Mouse (Mus musculus) intestine, postnatal 0 days (tissue): ENCODE data around the gene Tgif2. TPM values are rescaled to one million over a fixed set of nuclear protein-coding genes. Genes with fewer than 3 reads are reported as not detected.
"Not testable (repeated sequence)": the region's sequence is repeated elsewhere in the genome, so short reads cannot be mapped to it uniquely, and the experiment has no call there.

Experiments used
- ATAC-seq: fragments of 200-750 bp; cut with Nextera tagmentation; 2 replicates; pipeline ENCODE4 v1.8.0; 2017; ENCODE audit warnings: mild to moderate bottlenecking, moderate TSS enrichment, moderate library complexity
- H3K27ac ChIP-seq: fragments of 300-500 bp; sonication (generic); 2 replicates; pipeline ENCODE4 v1.5.1; 2014; ENCODE audit warnings: mild to moderate bottlenecking, low read depth, low read length, moderate library complexity
- H3K27me3 ChIP-seq: fragments of 300-500 bp; sonication (generic); replicated peaks from 2 replicates; pipeline ENCODE4 v1.6.1; 2014; ENCODE audit warnings: low read length, mixed read lengths; ENCODE audit not compliant: control insufficient read depth, insufficient read depth
- H3K36me3 ChIP-seq: fragments of 300-500 bp; sonication (generic); 2 replicates; pipeline ENCODE4 v1.6.1; 2014; ENCODE audit warnings: mild to moderate bottlenecking, moderate library complexity; ENCODE audit not compliant: control insufficient read depth, insufficient read depth
- H3K4me1 ChIP-seq: fragments of 300-500 bp; sonication (generic); replicated peaks from 2 replicates; pipeline ENCODE4 v1.6.1; 2014; ENCODE audit warnings: antibody characterized with exemption, low read length, mixed read lengths; ENCODE audit not compliant: control insufficient read depth, insufficient read depth
- H3K4me2 ChIP-seq: fragments of 300-500 bp; sonication (generic); replicated peaks from 2 replicates; pipeline ENCODE4 v1.6.1; 2014; ENCODE audit warnings: low read depth, mild to moderate bottlenecking, moderate library complexity
- H3K4me3 ChIP-seq: fragments of 300-500 bp; sonication (generic); 2 replicates; pipeline ENCODE4 v1.5.1; 2014; ENCODE audit warnings: low read depth, low read length
- H3K9ac ChIP-seq: fragments of 300-500 bp; sonication (generic); 2 replicates; pipeline ENCODE4 v1.6.1; 2014; ENCODE audit warnings: mild to moderate bottlenecking, low read depth, low read length
- H3K9me3 ChIP-seq: fragments of 300-500 bp; sonication (generic); 2 replicates; pipeline ENCODE4 v1.6.1; 2016; ENCODE audit warnings: mixed run types; ENCODE audit not compliant: control insufficient read depth
- CTCF ChIP-seq: sonication (generic); IDR thresholded peaks from 2 replicates; pipeline ENCODE4 v1.5.1; 2016; ENCODE audit warnings: low read depth, mild to moderate bottlenecking, control low read depth, antibody characterized with exemption, moderate library complexity
- WGBS: fragments of 180-500 bp; shearing (Covaris S2); extraction: QIAGEN DNeasy Blood & Tissue Kit; methylation state at CpG from one replicate; pipeline ENCODE4 v1.1.7; 2014; 5-methylcytosine and 5-hydroxymethylcytosine counted together
- polyA plus RNA-seq: library from polyadenylated mRNA; unstranded; fragments of >200 nt; fragmentation: Nextera tagmentation; extraction: Ambion mirVana; gene quantifications from 2 replicates; pipeline ENCODE4 v1.2.1, GENCODE M21; 2015

The Tgif2 gene
- polyA plus RNA-seq, 1 experiment from 2014 or later, result 7.0 TPM

- peaks cover 16% of the 10 kb centered on the region for H3K36me3 ChIP-seq
- H3K27me3 ChIP-seq, result no peaks in the 10 kb centered on the region
- H3K4me2 ChIP-seq, result no peak overlapping the region
- 59% methylated on average over 5 of the region's 5 CpGs for WGBS
- no peak overlapping the region for H3K4me3 ChIP-seq
- H3K27ac ChIP-seq, result peak overlapping the region; percentile 35
- no peak overlapping the region for H3K9ac ChIP-seq
- TF ChIP-seq CTCF, result no peak
- no peaks in the 10 kb centered on the region for H3K9me3 ChIP-seq
- no peaks in the 10 kb centered on the region for H3K4me1 ChIP-seq
- peak; percentile 77 for ATAC-seq
Measured at GRCm38 (mm10) chr2:156850505-156850904, 10.7 kb downstream of the Tgif2 start.

DNA sequence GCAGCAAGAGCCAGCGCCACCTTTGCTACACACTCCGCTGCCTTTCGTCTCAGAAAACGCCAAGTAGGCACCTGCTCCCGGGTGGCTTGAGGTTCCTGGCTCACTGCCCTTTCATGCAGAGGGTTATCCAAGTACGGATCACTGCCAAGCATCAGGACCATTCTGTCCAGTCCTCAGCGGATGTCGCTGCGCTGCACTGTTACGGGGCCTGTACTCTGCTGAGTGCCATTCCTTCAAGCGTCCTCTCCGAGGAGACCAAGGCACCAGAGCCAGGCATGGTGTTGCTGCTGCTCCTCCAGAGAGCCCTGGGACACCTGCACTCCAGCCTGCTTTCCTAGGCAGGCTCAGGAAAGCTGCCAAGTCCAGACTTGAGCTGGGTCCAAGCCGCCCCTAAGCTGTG is 13.8 kb downstream of the Tgif2 start:
- not testable (repeated sequence) for H3K4me3 ChIP-seq, ATAC-seq, H3K27ac ChIP-seq, H3K4me2 ChIP-seq, H3K9me3 ChIP-seq, H3K27me3 ChIP-seq, H3K9ac ChIP-seq, H3K4me1 ChIP-seq
- peaks cover 17% of the 10 kb centered on the region; the same call in 1 of the 2 replicates for H3K36me3 ChIP-seq
- WGBS, result 87% methylated on average over 7 of the region's 13 CpGs

GRCm38 (mm10) chr2:156853999-156854771 is 14.4 kb downstream of the Tgif2 start:
- not testable (repeated sequence) for H3K4me3 ChIP-seq, H3K27ac ChIP-seq, H3K4me1 ChIP-seq, H3K27me3 ChIP-seq, ATAC-seq, H3K9ac ChIP-seq, H3K4me2 ChIP-seq, H3K9me3 ChIP-seq
- H3K36me3 ChIP-seq, result peaks cover 17% of the 10 kb centered on the region; the same call in 1 of the 2 replicates
- TF ChIP-seq CTCF, result peak; percentile 70
- WGBS, result 48% methylated on average over 13 of the region's 13 CpGs

GRCm38 (mm10) chr2:156856311-156856710 is 16.5 kb downstream of the Tgif2 start:
- TF ChIP-seq CTCF, result no peak
- WGBS, result 91% methylated on average over 1 of the region's 1 CpGs
- no peak overlapping the region for H3K4me3 ChIP-seq

GRCm38 (mm10) chr2:156857385-156857791 is 17.6 kb downstream of the Tgif2 start:
- ATAC-seq, result no peak
- no peaks in the 10 kb centered on the region for H3K27me3 ChIP-seq
- WGBS, result 61% methylated on average over 3 of the region's 3 CpGs
- no peak for TF ChIP-seq CTCF
- 0 out of 2 replicates have a peak, but pooled peaks cover 5% of the 10 kb centered on the region for H3K4me1 ChIP-seq
- H3K9ac ChIP-seq, result no peak overlapping the region
- no peak overlapping the region for H3K4me2 ChIP-seq
- no peaks in the 10 kb centered on the region for H3K9me3 ChIP-seq
- no peak overlapping the region for H3K4me3 ChIP-seq
- H3K27ac ChIP-seq, result no peak overlapping the region
- peaks cover 6% of the 10 kb centered on the region; the same call in 1 of the 2 replicates for H3K36me3 ChIP-seq

More at GRCm38 (mm10) chr2:156856311-156856710, 16.5 kb downstream of the Tgif2 start:
- Histone ChIP-seq H3K27ac (no peak overlapping the region), H3K36me3 (peaks cover 6% of the 10 kb centered on the region; the same call in 1 of the 2 replicates), H3K4me2 (no peak overlapping the region), H3K9ac (no peak overlapping the region), H3K27me3 (no peaks in the 10 kb centered on the region), H3K4me1 (0 out of 2 replicates have a peak, but pooled peaks cover 5% of the 10 kb centered on the region), H3K9me3 (no peaks in the 10 kb centered on the region)
- no peak for ATAC-seq

GRCm38 (mm10) chr2:156857835-156858234 is 18.0 kb downstream of the Tgif2 start, which contains the start of gene 4930518I15Rik:
Gene 4930518I15Rik (minus strand): TSS chr2:156857946.
- Histone ChIP-seq H3K27ac (no peak within 1 kb of the TSS; the same call in 1 of the 2 replicates), H3K9me3 (no peaks in the 10 kb centered on the region), H3K36me3 (peaks cover 6% of the 10 kb centered on the region; the same call in 1 of the 2 replicates), H3K4me2 (no peak within 1 kb of the TSS), H3K4me1 (0 out of 2 replicates have a peak, but pooled peaks cover 5% of the 10 kb centered on the region), H3K4me3 (no peak within 1 kb of the TSS), H3K27me3 (no peaks in the 10 kb centered on the region), H3K9ac (no peak within 1 kb of the TSS)
- WGBS, result 74% methylated on average over 2 of the region's 2 CpGs
- no peak for ATAC-seq
- no peak for TF ChIP-seq CTCF
